Mouse (Mus musculus): ENCODE results near the gene Cdh4.

DNA sequence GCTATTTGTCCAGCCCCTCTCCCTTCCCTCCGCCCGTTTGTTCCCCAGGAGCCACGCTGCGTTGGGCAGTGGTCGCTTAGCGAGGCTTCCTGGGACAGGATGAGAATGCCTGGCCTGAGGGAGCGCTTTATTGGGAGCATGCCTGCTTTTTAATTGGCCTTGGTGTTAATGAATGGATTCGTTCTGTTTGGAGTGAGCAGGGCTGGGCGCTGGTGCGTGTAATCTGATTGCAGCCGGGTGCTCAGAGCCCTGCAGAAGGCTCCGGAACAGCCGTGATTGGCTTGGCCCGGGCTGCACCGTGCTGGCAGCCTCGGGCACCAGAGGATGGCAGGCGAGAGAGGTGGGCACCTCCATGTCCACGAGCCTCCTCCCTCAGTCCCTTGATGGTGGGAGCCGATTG lies 95.2 kb downstream of the Cdh4 start:
- TF ChIP-seq CTCF (IDR thresholded peaks at IDR 0.05; ENCODE audit: low read depth) (no peak), EP300 (IDR thresholded peaks at IDR 0.05; ENCODE audit: low read depth) (no peak)

Measured in heart, postnatal 0 days (tissue).